Mouse (Mus musculus) T-helper 1 cell (primary cell): ENCODE measurements at regions not wholly inside any gene's neighbourhood (a gene's known extent, or its start where the extent isn't known, plus 50 kb on each side); places are given as distances from the start of the nearest gene placed in this dataset.

Experiments
- in situ Hi-C: fragments of 300-600 bp; cut with MboI, MseI; formaldehyde crosslinking; loops from one replicate; pipeline ENCODE4 v1.15.1; 2025; ENCODE audit warnings: high pct_unique_total_duplicates

- in situ Hi-C loops, result no loop called here
These were observed 53.3 kb upstream of the Tram2 start for GRCm38 (mm10) chr1:21132340-21132739.

GRCm38 (mm10) chr1:21146961-21147360, 67.9 kb upstream of the Tram2 start:
- in situ Hi-C loops, result no loop called here

DNA sequence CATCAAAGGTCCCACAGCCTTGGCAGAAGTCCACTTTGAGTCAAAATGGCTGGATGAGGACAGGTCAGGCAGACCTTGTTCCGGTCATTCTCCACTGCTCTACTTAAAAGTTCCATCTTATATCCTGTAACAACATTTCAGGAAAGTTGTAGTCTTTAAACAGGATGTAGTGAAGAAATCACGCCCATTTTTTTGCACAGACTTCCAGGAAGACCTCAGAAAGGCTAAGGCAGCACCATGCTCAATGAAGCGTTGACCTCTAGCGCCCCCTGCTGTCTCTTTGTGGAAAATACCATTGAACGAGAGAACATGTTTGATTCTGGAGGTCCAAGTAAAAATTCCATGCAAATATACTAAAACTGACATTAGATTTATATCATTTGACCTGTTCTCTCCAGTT, 56.6 kb upstream of the Tmem14a start:
- in situ Hi-C loops, result no loop called here

GRCm38 (mm10) chr1:21166287-21166733, 52.1 kb upstream of the Tmem14a start:
- in situ Hi-C loops, result loop anchor here (5.0 kb wide), 1 partner anchor 229 kb away; no protein-coding TSS in a partner anchor

DNA sequence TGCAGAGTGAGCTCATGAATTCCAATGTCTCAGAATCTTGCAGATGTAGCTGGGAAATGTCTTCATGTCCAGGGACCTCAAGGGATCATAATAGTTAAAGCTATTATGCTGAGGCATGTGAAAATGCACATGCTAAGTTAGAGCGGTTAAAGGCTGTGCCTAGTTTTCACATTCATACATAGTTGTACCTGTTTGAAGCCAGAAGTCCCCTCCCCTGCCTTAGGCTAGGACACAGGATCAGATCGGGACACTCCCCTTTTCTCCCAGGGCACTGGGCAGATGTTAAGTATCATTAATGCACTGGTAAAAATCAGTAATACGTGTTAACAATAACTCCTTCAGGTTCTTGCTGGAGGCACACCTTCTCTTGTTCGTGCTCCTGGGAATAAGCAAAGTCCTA, 51.6 kb upstream of the Tmem14a start:
- in situ Hi-C loops, result loop anchor here (5.0 kb wide), 1 partner anchor 229 kb away; no protein-coding TSS in a partner anchor
